Mouse (Mus musculus): ENCODE measurements around the gene Sycp2l.

DNA sequence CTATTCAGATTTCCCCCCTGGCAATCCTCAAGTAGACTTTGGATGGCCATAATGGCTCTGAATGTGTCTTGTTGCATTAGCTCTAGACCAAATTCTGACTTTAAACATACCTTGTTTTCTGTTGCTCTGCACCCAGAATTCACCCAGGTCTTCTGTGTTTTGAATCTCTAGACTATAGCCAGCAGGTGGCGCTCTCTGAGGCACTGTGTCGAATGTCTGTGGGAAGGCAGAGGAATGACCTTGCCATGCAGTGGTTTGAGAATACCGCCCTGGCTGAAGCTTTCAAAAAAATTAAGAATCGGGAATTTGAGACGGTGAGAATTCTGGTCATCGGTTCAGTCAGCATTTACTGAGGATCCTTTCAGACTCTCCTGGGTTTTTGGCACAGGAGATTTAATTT lies 20.8 kb downstream of the Sycp2l start:
- no peak for TF ChIP-seq POLR2A (IDR thresholded peaks at IDR 0.05; ENCODE audit: low read depth, low read length)
- peak; percentile 84; the same call in 1 of the 2 replicates for TF ChIP-seq CTCF (IDR thresholded peaks at IDR 0.05; ENCODE audit: extremely low read depth, insufficient read length, insufficient replicate concordance, low read depth, low read length)

Data from small intestine, adult 2 months (tissue).